Mouse (Mus musculus): Measurements from ENCODE around the gene Emp2.
A peak's percentile ranks its signal among the peaks of the same experiment; 100 is the strongest.
"Not testable (repeated sequence)": the region's sequence is repeated elsewhere in the genome, so short reads cannot be mapped to it uniquely, and the experiment has no call there.

The Emp2 gene

DNA sequence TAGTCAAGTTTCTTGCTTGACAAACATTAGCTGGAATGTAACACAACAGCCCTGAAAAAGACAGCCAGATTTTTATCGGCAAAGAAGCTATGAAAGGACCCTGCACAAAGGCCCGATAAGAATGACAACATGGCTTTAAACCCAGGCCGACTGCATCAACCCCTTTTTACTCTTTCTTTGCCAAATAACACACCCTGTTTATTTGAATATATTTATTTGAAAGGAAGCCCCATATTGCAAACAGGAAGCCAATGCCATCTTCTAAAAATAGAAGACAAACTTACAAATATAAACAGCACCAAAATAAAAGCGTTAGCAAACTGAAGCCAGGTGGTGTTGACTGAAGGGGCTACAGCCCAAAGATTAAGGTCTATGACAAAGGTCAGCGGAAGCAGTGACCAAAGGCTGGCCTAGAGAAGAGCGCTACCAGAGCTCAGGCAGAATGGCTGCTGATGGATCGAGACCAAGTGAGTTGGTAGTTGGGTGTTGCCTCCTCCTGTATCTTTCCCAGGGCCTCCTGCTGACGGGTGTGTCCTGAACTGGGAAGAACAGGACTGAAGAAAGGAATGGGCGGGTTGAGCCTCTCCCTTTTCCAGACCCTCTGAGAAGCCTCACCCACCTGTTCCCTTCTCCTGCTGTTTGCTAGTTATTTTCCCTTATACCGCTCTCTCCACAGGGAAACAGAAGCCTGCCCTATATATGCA, 2.9 kb upstream of the Emp2 start:
- DNase-seq: no peak

DNA sequence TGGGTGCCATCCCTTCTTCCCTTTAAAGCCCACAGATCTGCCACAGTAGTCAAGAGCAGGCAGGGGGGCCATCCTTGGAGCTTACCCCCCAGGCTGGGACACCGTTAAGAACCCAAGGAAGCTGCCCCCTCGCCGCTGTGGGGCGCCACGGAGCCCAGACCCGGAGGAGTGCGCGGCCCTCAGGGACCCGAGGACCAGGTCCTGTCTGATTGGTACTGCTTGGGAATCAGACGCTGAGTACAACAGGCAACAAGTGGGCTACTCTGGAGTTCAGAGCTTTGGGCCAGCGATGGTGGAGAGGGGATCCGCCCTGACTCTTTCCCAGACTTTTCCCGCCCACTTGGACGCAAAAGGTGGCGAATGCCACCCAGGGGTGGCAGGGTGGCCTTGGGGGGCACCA, 542 bp downstream of the Emp2 start:
- DNase-seq: no peak

DNA sequence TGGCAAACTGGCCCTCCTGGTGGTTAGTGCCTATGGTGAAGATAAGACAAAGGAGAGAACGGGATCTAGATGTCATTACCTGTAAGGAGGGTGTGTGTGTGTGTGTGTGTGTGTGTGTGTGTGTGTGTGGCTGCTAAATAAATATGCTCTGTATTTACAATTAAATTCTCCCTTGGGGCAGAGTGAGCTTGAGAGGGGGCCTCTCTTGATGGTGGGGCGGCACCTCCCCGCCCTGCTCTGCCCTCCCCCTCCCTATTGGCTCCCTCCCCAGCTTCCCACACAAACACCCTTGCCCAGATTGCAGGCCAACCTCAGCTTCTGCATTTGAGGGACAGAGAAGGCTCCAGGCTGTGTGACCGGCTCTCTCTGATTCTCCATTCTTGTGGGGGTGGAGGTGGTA, 1.8 kb downstream of the Emp2 start:
- no peak for DNase-seq

DNA sequence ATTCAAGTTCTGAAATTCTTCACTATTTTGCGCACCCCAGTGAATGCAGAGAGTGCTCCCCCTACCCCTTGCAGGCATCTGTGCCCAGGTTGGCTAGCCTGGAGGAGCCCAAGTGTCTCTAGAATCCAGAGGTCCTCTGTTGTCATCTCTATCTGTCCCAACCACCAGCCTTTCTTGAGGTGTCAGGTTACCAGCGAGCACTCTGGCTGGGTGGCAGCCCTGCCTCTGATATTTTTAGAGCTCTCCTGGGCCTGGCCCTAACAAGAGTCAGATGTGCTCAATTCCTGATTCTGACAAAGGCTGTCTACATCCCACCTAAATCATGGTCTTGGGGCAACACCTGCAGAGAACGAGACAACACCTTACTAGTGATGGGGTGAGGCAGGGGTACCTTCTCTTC, 2.7 kb downstream of the Emp2 start:
- no peak for DNase-seq

DNA sequence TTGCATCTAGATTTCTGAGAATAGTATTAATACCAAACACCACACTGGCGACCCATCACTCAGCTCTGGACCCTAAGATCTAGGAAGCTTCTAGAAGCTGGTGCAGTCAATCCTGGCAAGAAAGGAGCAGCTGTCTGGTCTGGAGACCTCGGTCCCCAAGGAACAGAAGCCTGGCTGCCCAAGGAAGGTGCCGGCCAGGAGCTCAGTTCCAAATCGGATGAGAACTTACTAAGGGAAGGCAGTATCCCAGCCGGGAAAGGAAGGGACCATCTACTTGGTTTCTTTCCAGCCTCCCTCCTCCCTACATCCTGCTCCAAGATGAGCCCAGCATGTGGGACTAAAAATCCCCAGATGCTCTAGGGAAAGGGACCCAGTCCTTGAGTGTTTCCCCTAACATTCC, 3.3 kb downstream of the Emp2 start:
- no peak for DNase-seq

DNA sequence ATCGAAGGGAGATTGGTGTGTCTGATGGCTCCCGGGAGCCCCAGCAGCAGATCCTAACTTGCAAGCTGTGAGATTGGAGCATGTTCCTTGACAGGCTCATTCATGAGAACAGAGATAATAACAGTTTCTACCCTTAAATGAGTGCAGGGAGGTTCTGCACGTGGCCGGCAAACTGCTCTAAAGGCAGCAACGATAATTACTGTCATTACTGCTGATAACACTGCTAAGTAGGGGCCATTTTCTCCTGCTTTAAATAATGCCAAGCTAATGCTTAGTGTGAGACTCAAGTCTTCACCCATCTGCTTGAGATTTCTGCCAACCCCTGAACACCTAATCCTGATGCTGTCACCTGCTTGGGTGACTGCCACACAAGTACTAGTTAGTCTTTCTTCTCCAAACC, 6.4 kb downstream of the Emp2 start:
- DNase-seq: no peak

DNA sequence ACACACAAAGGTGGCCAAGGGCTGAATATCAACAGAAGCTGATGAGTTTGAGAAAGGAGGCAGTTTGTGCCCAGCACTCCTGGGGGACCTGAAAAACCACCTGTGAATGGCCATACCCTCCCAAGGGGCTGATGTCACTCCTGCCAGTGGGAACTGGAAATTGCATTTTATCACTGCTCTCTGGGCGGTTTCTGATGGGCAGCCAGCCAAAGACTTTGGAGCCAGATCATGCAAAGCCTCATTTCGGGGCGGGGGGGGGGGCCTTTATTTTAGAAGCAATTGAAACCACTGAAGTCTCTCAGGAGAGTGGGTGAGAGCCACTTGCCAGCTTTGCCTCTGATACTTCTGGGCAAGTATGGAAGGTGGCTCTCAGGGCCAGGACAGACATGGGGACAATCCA, 7.7 kb downstream of the Emp2 start:
- DNase-seq: no peak

DNA sequence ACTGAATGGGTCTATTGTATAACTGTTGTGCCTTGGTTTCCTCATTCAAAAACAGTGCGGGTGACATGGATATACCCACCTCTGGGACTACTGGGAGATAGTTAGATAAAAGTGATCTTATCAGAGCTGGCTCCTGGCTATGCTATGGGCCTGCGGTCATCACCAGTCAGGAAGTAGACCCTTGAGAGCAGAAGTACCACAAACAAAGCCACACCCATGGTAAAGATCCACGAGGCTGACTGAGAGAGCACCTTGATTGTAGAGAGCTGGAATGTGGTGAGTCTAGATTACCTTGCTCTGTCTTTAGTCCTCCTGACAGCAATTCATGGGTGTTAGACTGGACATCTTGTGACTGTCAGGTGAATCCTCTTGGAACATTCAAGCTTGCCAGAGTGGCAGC, 12.4 kb downstream of the Emp2 start:
- DNase-seq: no peak

DNA sequence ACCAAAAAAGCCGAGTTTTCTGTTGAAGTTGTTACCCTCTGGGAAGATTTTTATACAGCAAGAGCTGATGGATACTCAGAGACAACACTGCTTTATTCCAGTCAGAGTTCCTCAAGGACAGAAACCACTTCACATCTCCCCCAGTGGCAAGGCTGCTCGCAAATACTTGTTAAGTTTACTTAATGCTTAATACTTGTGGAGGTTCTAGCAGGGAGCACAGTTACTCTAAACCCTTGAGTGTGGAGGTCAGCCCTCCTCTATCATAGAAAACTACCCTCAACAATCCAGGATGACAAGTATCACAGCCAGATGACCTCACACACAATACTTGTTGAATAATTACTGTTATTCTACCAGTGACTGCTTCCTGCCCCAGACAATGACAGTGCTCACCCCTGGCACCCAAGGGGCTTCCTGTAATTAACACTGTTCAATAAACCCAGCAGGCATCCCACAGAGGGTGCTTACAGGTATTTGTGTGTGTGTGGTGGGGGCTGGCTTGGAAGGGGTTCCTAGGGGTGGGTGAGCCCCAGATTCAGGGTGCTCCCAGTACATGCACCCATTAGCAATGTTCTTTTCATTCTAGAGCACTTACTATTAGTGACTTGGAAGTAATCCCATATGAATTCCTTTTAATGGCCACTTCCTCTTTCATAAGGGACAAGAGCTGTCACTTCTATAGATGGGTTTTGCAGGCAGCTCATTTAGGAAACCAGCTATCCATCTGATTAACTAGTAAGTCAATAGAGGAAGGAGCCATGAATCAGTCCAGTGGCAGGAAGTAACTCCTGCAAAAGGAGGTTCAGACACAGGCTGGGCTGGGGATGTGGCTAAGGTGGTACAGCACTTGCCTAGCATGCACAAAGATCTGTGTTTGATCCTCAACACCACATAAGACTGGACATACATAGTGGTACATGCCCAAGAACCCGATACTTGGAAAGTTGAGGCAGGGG, 13.3 kb downstream of the Emp2 start:
- no peak for DNase-seq

DNA sequence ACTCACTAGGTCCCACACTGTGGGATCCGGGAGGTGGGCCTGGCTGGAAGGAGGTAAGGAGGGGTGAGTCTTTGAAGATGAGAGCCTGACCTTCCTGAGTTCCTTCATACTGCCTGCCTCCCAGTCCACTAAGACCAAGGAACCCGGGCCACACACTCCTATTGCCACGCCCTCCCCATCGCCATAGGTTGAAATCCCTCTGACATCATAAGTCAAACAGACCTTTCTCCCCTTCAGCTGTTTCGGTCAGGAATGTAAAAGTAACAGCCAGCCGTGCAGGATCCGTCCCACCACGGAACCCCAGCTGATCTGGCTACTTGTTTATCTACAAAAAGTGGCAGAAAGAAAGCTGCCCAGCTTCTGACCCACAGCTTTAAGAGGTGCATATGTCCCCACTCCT, 14.1 kb downstream of the Emp2 start:
- no peak for DNase-seq

DNA sequence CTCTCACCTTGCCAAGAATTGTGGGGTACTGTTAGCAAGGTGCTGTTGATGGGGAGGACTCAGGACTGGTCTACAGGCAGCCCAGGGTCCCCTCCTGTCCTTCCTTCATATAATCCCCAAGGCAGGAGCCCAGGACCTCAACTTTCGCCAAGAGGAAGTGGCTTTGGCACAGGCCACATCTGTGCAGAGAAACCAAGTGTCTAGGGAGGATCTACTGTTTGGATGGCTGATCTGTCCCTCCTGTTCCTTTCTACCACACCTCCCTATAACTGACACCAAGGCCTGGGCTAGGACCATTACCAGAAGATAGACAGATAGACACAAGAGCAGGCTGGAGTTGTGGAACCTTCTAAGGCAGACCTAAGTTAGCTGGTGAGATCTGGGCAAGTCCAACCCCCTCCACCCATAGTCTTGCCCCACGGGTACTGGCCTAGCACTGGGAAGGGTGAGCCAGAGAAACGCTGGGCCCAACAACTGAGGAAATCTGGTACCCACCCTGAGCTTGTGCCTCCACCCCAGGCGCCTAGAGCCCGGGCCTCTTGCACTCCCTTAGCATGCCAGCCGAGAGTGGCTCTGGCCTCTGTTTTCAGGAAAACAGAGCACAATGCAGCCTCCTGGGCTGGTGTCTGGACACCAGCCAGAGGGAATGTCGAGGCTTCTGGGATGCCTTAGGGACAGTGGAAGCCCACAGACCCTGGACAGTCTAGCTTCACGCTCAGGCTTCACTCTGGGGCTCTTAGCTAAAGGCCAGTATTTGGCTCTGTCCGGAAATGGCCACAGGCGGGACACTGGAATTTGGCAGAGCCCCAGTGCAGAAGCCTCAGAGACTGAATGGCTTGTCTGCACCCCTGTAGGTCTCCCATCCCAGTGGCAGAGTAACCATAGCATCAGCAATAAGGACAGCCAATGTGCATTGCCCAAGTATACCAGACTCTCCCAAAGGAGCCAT, 15.8 kb downstream of the Emp2 start:
- no peak for DNase-seq

DNA sequence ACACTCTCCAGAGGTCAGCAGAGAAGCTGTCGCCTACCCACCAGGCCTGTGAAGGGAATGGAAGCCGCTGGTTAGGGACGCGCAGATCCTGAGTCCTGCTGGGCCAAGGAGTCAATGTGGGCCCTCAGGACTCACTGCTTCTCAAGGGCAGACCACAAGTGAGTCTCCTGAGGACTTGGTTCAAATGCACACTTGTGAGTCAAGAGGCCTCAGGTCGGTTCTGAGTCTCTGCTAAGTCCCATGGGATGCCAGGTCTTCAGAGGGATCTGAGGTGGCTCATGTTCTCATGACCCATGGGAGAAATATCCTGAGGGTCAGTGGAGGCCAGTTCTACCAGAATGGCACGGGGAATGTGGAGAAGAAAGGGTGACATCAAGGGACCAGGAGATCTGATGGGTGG, 25.7 kb downstream of the Emp2 start:
- no peak for DNase-seq

DNA sequence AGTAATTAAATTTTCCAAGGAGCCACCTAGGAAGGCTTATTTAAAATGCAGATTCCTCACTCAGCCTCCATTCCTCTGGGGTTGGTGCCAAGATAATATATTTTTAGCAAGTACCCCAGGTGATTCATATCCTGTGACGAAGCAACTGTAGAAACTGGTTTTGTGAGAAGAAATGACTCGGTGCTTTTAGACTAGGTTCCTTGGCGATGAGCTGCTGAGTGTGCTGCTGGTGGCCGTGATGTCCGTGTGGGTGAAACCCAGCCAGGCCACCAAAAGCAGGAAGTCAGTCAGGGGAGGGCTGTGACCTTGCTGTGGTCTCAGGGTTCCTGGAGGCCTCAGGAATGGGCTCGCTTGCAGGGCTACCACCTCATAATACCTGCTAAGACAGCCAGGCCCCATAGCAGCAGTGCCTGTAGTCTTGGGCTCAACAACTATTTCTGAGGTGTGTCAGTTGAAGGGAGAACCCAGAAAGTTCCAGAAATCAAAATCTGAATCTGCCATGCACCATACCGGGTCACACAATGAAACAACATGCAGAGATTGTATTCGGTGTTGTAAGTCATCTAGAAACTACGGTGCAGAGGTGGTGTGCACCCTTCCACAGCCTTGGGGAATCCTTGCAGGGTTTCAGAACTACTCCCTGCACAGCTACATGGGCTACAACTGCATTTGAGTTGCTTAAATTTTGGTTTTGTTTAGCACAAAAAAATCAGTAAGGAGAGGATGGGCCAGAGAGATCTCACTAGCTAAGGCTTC, 27.1 kb downstream of the Emp2 start:
- DNase-seq: no peak

DNA sequence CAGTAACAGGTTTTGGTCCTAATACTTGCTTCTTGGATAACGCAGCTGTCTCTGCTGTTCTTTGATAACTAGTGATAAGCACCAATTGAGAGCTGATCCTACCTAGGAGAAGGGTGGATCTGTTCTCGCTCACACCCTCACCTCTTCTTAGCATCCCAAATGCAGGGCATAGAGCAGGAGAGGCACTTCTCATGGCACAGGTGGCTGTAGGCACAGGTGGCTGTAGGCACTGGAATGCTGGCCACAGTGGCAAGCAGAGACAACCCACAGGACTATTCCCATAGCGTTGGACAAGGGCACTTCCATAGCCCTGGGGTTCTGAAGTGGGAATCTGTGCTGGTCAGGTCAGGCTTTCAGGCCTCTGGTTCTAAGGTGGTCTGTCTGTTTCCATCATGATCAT, 31.9 kb downstream of the Emp2 start:
- no peak for DNase-seq

DNA sequence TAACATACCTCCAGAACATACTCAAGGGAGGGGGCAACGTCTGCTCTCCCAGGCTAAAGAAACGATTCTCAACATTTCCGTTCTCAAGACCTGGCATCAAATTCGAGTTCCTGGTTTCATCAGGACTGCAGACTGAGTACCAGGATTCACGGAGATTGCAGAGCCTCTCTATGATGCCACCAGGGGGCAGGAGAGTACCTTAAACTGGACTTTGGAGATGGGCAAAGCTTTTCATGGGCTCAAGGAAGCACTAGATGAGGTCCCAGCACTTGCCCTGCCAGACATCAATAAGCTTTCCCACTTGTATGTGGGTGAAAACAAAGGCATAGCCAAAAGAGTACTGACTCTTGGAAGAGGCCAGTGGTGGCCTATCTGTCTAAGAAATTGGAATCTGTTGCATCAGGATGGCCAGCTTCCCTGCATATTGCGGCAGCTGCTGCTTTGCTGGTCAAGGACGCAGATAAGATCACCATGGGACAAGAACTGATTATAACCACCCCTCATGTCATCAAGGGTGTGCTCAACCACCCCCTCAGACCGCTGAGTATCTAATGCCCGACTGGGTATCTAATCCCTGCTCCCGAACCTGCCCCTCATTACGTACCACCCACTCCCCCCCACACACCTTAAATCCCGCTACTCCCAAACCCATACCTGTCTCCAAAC, 33.3 kb downstream of the Emp2 start:
- peak; percentile 12 to 62 for DNase-seq

DNA sequence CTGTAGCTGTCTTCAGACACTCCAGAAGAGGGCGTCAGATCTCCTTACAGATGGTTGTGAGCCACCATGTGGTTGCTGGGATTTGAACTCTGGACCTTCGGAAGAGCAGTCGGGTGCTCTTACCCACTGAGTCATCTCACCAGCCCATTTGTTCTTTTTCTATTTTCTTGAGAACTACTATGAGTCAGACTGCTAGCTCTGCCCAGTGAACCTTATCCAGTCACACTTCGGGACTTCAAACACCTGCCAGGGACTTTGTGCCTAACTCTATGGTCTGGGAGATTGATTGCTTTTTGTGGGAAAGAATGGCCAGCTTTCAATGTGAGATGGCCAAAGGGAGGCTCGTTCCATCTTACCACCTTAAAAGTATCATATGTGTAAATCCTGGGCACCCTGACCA, 37.0 kb downstream of the Emp2 start:
- not testable (repeated sequence) for DNase-seq

DNA sequence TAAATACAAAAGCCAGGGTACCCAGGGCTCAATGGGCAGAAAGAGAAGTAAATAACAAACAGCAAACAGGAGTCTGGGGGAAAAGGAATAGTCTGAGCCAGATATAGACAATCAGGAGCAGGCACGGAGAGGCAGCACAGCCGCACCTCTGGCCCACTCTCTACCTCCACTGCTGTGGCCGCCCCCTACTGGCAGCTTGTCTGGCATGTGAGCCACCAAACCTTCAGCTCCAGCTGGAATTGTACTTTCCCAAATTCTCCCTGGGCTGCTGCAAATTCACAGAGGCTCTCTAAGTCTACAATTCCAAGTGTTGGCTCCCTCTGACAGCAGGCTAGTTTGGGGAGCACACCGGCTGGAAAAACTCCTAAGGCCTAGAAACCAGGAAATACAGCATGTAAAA, 39.3 kb downstream of the Emp2 start:
- no peak for DNase-seq

DNA sequence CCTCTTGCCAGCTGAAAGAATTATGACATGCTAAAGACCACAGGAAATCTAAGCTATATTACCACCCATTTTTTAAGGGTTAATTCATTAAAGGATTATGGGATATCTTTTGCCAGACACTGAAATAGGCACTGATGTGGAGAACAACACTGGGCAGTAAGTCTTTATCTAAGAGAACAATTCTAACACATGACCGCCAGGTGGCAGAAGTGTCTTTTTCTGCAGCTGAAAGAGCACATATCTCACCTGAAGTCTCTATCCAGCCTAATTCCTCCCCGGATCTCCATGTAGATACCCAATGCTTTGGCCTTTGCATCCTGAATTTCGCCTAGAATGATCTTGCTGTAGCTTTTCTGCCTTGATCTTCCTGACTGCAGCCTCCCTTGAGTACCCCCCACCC, 41.5 kb downstream of the Emp2 start:
- DNase-seq: peak in 1 of 2 experiments; percentile 38

DNA sequence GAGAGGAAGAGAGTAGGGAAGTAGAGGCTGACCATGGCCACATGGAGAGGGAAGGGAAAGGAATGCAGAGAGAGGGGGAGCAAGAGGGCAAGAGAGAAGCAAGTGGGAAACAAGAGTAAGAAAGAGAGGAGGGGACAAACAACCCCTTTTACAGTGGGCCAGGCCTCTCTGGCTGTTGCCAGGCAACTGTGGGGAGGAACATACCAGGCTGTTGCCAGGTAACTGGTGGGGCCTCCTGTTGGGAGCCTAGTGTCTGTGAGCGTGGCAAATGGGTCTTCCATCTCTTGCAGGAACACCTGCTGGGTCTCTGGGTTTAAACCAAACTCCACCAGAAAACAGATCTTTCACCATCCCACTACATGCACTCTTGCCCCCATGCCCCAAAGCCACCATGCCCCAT, 59.8 kb downstream of the Emp2 start:
- no peak for DNase-seq

DNA sequence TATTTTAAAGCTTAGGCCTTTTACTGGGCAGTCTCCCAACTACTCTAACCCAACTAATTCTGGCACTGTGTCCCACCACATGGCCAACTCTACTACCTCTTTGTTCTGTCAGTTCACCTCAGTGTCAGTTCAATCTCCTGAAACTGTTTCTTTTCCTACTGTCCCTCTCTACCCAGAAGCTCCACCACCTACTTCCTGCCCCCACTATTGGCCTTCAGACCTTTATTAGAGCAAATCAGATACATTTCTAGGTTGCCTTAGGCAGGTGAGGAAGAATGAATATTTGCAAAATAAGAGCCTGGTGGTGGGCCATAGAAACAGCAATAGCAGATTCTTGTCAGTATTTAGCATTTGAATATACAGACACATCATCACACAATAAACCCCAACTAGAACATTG, 77.2 kb downstream of the Emp2 start:
- DNase-seq: no peak

All from spleen, adult 18-20 months (tissue).